Mouse (Mus musculus) forebrain, postnatal 0 days (tissue): Measurements from ENCODE around the gene Zfp629. TPM values are rescaled to one million over a fixed set of nuclear protein-coding genes. Genes with fewer than 3 reads are reported as not detected.

Source experiments
- ATAC-seq: fragments of 200-750 bp; cut with Nextera tagmentation; 2 replicates; pipeline ENCODE4 v1.8.0; 2017; ENCODE audit warnings: mild to moderate bottlenecking, moderate library complexity
- DNase-seq: peaks from one replicate; pipeline ENCODE4 v3.0.0-alpha.2; 2015
- H3K27ac ChIP-seq: fragments of 300-500 bp; sonication (generic); 2 replicates; pipeline ENCODE4 v1.5.1; 2014; ENCODE audit warnings: low read depth, mild to moderate bottlenecking, antibody characterized with exemption, low read length, moderate library complexity, mixed read lengths
- H3K27me3 ChIP-seq: fragments of 300-500 bp; sonication (generic); 2 replicates; pipeline ENCODE4 v1.6.1; 2014; ENCODE audit warnings: mild to moderate bottlenecking, low read length, mixed read lengths; ENCODE audit not compliant: insufficient read depth
- H3K36me3 ChIP-seq: fragments of 300-500 bp; sonication (generic); 2 replicates; pipeline ENCODE4 v1.6.1; 2014; ENCODE audit warnings: mild to moderate bottlenecking, moderate library complexity; ENCODE audit not compliant: insufficient read depth
- H3K4me1 ChIP-seq: fragments of 300-500 bp; sonication (generic); 2 replicates; pipeline ENCODE4 v1.6.1; 2014; ENCODE audit warnings: antibody characterized with exemption; ENCODE audit not compliant: insufficient read depth
- H3K4me2 ChIP-seq: fragments of 300-500 bp; sonication (generic); 2 replicates; pipeline ENCODE4 v1.6.1; 2014; ENCODE audit warnings: low read depth, mild to moderate bottlenecking, moderate library complexity
- H3K4me3 ChIP-seq: fragments of 300-500 bp; sonication (generic); 2 replicates; pipeline ENCODE4 v1.5.1; 2014; ENCODE audit warnings: low read depth, low read length, mixed read lengths
- H3K9ac ChIP-seq: fragments of 300-500 bp; sonication (generic); 2 replicates; pipeline ENCODE4 v1.6.1; 2014; ENCODE audit warnings: mild to moderate bottlenecking
- H3K9me3 ChIP-seq: fragments of 300-500 bp; sonication (generic); 2 replicates; pipeline ENCODE4 v1.6.1; 2016; ENCODE audit warnings: low read length
- CTCF ChIP-seq: sonication (generic); IDR thresholded peaks from 2 replicates; pipeline ENCODE4 v1.5.1; 2016; ENCODE audit warnings: antibody characterized with exemption, control low read depth, low read depth
- WGBS: fragments of 180-500 bp; shearing (Covaris S2); extraction: QIAGEN DNeasy Blood & Tissue Kit; methylation state at CpG from one replicate; pipeline ENCODE4 v1.1.7; 2014; 5-methylcytosine and 5-hydroxymethylcytosine counted together
- polyA plus RNA-seq: library from polyadenylated mRNA; unstranded; fragments of >200 nt; fragmentation: Nextera tagmentation; extraction: Ambion mirVana; gene quantifications from 2 replicates; pipeline ENCODE4 v1.2.1, GENCODE M21; 2015
- total RNA-seq: library from RNA; depleted of rRNA; stranded (reverse); fragments of >200 nt; gene quantifications from 2 replicates; pipeline ENCODE4 v1.2.3, GENCODE M21; 2014; rRNA removed

Gene Zfp629
- total RNA-seq = 27.6 and 35.7 TPM in 2 replicates
- polyA plus RNA-seq = 9.6 and 10.5 TPM in 2 replicates

DNA sequence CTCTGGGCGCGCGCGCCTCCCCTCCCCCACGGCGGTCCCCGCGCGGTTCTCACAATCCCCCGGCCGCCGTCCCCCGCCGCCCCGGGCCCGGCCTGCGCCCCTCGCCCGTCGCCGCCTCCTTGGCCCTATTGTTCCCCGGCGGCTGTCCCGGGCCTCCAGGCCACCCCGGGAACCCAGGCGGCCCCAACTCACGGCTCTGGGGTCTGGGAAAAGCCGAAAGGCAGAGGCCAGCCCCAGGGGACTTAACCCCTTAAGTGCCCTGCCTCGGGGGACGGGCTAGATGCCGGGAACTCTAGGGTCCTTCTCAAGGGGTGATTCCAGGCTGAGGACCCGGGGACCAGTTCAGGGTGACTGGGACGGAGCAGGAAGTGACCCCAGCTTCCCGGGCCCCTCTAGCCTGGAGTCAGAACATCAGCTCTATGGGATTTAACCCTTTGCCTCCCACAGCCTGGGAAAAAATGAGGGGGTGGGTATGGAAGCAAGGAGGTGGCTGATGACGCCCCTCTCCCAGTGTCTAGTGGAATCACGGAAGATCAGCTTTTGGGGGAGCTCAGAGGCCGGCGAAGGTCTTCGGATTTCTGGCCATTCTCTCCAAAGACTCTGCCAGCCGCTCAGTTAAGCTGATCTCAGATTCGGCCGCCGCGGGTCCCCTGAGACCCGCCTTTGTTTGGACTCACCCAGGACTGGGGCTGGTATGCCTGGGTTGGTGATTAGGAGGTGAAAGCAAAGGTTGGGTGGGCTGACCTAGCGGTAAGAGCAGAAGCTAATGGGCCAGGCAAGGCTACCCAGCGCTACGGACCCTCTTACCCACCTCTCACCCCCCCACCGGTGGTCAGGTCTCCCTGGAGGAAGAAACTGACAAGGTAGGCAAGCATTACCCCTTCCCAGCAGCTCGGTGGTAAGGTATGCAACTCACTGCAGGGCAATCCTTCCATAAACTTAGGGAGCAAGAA lies at the start of gene Zfp629:
Gene Zfp629 (minus strand): TSS at position 907 of the 953 bp plus-strand sequence.
- TF ChIP-seq CTCF = no peak
- H3K9ac ChIP-seq = peak within 1 kb of the TSS; percentile 96
- peak; percentile 94 for ATAC-seq
- no peaks in the 10 kb centered on the region for H3K9me3 ChIP-seq
- H3K27ac ChIP-seq = peak within 1 kb of the TSS; percentile 86
- H3K36me3 ChIP-seq = peaks cover 26% of the 10 kb centered on the region
- peak within 1 kb of the TSS; percentile 88 for H3K4me2 ChIP-seq
- peak within 1 kb of the TSS; percentile 100 for H3K4me3 ChIP-seq
- no peaks in the 10 kb centered on the region for H3K27me3 ChIP-seq
- DNase-seq = peak; percentile 93
- under 1% methylated on average over 42 of the region's 50 CpGs for WGBS
- peaks cover 21% of the 10 kb centered on the region for H3K4me1 ChIP-seq

DNA sequence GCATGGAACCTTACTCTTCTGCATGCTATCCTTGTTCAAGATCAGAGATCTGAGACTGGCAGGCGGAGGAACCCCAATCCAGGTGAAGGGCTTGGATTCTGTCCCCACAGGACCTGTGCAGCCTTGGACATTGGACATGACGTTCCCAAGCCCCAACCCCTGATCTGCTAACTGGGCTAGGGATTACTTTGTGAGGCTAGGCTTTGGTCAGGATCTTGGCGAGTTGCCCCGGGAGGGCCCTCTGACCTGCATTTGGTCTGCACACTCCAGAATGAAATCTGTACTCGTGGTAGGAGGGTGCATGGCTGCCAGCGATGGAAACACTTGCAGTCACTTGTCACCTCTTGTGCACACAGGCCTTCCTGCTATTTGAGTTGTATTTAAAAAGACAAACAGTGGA lies 47.3 kb upstream of the Zfp629 start:
- DNase-seq = no peak
- 86% methylated on average over 6 of the region's 6 CpGs for whole genome bisulfite sequencing

DNA sequence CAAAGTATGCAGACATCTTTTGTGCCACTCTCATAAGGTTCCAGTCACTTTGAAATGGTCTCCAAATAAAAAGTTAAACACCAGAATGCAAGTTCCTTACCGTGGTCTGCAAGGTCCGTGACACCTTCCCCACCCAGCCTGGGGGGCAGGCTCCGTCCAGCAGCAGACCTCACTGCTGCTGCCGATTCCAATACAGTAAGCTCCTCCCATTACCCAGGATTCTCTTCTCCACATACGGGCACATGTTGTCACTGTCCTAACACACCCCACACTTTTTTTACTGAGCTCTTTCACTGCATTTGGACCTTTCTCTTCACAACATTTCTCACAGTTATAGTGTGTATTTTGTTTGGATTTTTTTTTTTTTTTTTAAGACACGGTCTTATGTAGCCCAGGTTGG lies 46.2 kb upstream of the Zfp629 start:
- Histone ChIP-seq H3K9me3 (no peaks in the 10 kb centered on the region), H3K27me3 (no peaks in the 10 kb centered on the region), H3K9ac (no peak overlapping the region), H3K4me3 (no peak overlapping the region), H3K4me1 (no peaks in the 10 kb centered on the region), H3K4me2 (no peak overlapping the region), H3K27ac (no peak overlapping the region), H3K36me3 (peaks cover 20% of the 10 kb centered on the region)
- TF ChIP-seq CTCF = no peak
- 80% methylated on average over 6 of the region's 6 CpGs for WGBS
- ATAC-seq (no peak), DNase-seq (no peak)

More for the DNA sequence above, 47.3 kb upstream of the Zfp629 start:
- H3K36me3 ChIP-seq = peaks cover 21% of the 10 kb centered on the region
- no peak overlapping the region for H3K4me2 ChIP-seq
- H3K27me3 ChIP-seq = no peaks in the 10 kb centered on the region
- no peaks in the 10 kb centered on the region for H3K4me1 ChIP-seq
- no peak for ATAC-seq
- H3K9me3 ChIP-seq = no peaks in the 10 kb centered on the region
- H3K4me3 ChIP-seq = no peak overlapping the region
- no peak overlapping the region for H3K9ac ChIP-seq
- TF ChIP-seq CTCF = no peak
- H3K27ac ChIP-seq = no peak overlapping the region

DNA sequence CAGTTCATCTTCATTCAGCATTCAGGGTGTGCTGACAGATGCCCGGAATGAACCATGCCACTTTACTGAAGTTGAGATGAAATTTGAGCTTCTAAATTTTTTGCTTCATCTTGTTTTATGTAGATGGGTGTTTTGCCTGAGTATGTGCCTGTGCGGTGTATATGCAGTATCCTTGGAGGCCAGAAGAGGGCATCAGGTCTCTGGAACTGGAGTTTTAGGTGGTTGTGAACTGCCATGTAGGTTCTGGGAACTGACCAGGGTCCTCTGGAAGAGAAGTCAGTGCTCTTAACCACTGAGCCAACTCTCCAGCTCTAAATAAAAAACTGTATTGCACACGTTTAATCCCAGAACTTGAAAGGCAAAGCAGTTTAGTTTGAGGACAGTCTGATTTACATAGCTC lies 45.3 kb upstream of the Zfp629 start:
- 88% methylated on average over 3 of the region's 3 CpGs for WGBS

DNA sequence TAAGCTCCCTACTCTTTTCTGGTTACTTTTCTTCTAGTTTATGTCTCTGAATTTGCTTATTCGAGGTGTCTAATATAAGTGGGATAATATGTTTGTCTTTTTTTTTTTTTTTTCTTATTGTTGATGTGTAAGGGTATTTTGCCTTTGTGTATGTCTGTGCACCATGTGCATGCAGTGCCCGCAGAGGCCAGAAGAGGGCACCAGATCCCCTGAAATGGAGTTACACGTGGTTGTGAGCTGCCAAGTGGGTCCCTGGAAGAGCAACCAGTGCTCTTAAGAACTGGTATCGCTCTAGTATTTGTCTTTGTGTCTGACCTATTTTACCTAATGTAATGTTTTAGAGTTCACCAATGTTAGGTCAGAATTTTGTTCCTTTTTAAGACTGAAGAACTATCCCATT lies 41.3 kb upstream of the Zfp629 start:
- peak; percentile 80 for TF ChIP-seq CTCF
- Histone ChIP-seq H3K9ac (no peak overlapping the region), H3K9me3 (no peaks in the 10 kb centered on the region), H3K27me3 (no peaks in the 10 kb centered on the region), H3K4me2 (no peak overlapping the region), H3K4me1 (no peaks in the 10 kb centered on the region), H3K4me3 (no peak overlapping the region), H3K36me3 (no peaks in the 10 kb centered on the region), H3K27ac (no peak overlapping the region)
- 33% methylated on average over 4 of the region's 4 CpGs for WGBS
- ATAC-seq (peak; percentile 61; the same call in 1 of the 2 replicates), DNase-seq (peak; percentile 75)

More for the DNA sequence above, 45.3 kb upstream of the Zfp629 start:
- DNase-seq (no peak), ATAC-seq (no peak)
- no peak for TF ChIP-seq CTCF
- no peak overlapping the region for H3K4me3 ChIP-seq
- H3K9me3 ChIP-seq = no peaks in the 10 kb centered on the region
- no peak overlapping the region for H3K4me2 ChIP-seq
- no peak overlapping the region for H3K9ac ChIP-seq
- H3K36me3 ChIP-seq = peaks cover 11% of the 10 kb centered on the region
- H3K4me1 ChIP-seq = no peaks in the 10 kb centered on the region
- no peaks in the 10 kb centered on the region for H3K27me3 ChIP-seq
- H3K27ac ChIP-seq = no peak overlapping the region

DNA sequence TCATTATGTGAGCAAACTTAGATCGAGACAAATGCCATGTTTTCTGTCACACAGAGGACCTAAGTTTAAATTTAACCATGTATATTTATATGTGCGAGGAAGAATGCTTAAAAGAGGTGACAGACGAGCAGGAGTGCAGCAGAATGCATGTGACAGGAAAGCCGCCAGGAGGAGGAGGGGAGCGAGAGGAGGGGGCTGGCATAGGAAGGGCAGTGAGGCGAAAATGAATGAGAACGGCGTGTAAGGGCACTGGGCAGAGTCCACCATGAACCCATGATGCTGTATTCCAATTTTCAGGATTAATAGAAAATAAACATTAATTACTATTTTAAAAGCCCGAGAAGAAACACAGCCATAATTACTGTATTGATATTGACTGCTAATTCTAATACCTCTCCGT lies 38.7 kb upstream of the Zfp629 start:
- Histone ChIP-seq H3K27me3 (no peaks in the 10 kb centered on the region), H3K9ac (no peak overlapping the region), H3K4me3 (no peak overlapping the region), H3K4me2 (no peak overlapping the region), H3K36me3 (no peaks in the 10 kb centered on the region), H3K9me3 (no peaks in the 10 kb centered on the region), H3K4me1 (no peaks in the 10 kb centered on the region), H3K27ac (no peak overlapping the region)
- no peak for DNase-seq
- TF ChIP-seq CTCF = no peak
- no peak for ATAC-seq
- 52% methylated on average over 10 of the region's 10 CpGs for WGBS

DNA sequence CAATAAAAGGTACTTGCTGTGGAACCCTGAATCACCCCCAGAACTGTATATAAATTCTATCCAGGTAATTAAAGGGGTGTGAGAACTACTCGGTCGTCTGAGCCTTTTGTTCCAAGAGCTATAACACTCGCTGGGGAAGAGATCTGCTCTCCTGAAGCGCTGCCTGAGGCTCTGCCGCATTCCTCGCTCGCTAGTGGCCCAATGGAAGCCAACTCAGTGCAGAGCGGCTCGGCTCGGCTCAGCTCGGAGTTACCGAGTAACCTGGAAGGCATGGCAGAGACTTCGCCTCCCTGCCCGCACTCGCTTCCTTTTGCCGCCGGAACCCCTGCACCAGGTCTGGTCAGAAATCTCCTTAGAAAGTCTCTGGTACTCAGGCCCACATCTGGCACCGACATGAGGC lies 36.5 kb upstream of the Zfp629 start:
- H3K4me1 ChIP-seq = no peaks in the 10 kb centered on the region
- H3K9ac ChIP-seq = no peak overlapping the region
- H3K4me3 ChIP-seq = no peak overlapping the region
- ATAC-seq (no peak), DNase-seq (no peak)
- H3K36me3 ChIP-seq = no peaks in the 10 kb centered on the region
- no peaks in the 10 kb centered on the region for H3K9me3 ChIP-seq
- peak overlapping the region; percentile 28; the same call in 1 of the 2 replicates for H3K4me2 ChIP-seq
- TF ChIP-seq CTCF = no peak
- no peak overlapping the region for H3K27ac ChIP-seq
- no peaks in the 10 kb centered on the region for H3K27me3 ChIP-seq
- WGBS = 20% methylated on average over 18 of the region's 18 CpGs
